Mouse (Mus musculus) olfactory bulb, adult 2 months (tissue): ENCODE results near the gene Inpp5d. TPM values are rescaled to one million over a fixed set of nuclear protein-coding genes. Genes with fewer than 3 reads are reported as not detected.

Experiments used
- H3K27ac ChIP-seq: fragments of 200-500 bp; 2 replicates; pipeline ENCODE4 v1.5.1; 2012; ENCODE audit warnings: low read depth, low read length; ENCODE audit not compliant: insufficient read depth
- H3K4me1 ChIP-seq: fragments of 200-500 bp; 2 replicates; pipeline ENCODE4 v1.6.1; 2012; ENCODE audit warnings: low read length; ENCODE audit not compliant: control insufficient read depth, insufficient read depth
- H3K4me3 ChIP-seq: fragments of 200-500 bp; 2 replicates; pipeline ENCODE4 v1.5.1; 2012; ENCODE audit warnings: mild to moderate bottlenecking, low read depth, low read length, moderate library complexity; ENCODE audit not compliant: insufficient read depth
- CTCF ChIP-seq: fragments of 200-500 bp; IDR thresholded peaks from 2 replicates; pipeline ENCODE4 v1.5.1; 2012; ENCODE audit warnings: low read depth, mild to moderate bottlenecking, low read length, moderate library complexity; ENCODE audit not compliant: insufficient read depth
- POLR2A ChIP-seq: fragments of 200-500 bp; IDR thresholded peaks from 2 replicates; pipeline ENCODE4 v1.6.1; 2012; ENCODE audit warnings: mild to moderate bottlenecking, low read depth, low read length, moderate library complexity; ENCODE audit not compliant: insufficient read depth
- WGBS: fragments of 180-500 bp; shearing (Covaris S2); methylation state at CpG from one replicate; pipeline ENCODE4 v1.1.7; 2018; 5-methylcytosine and 5-hydroxymethylcytosine counted together
- polyA plus RNA-seq: library from polyadenylated mRNA; stranded (reverse); fragments of >200 nt; gene quantifications from 2 replicates; pipeline ENCODE4 v1.2.4, GENCODE M21; 2012; ENCODE audit warnings: low replicate concordance; ENCODE audit not compliant: missing spikeins, insufficient read depth, insufficient read length

Inpp5d gene
- polyA plus RNA-seq, 1 experiment: not detected

GRCm38 (mm10) chr1:87594261-87594660 is 25.9 kb upstream of the Inpp5d start:
- WGBS: 15% methylated on average over 3 of the region's 3 CpGs
- Histone ChIP-seq H3K4me3 (no peak overlapping the region), H3K4me1 (peaks cover 10% of the 10 kb centered on the region), H3K27ac (peak overlapping the region; percentile 79)
- TF ChIP-seq CTCF: no peak
- no peak for TF ChIP-seq POLR2A

GRCm38 (mm10) chr1:87594671-87595070 is 25.4 kb upstream of the Inpp5d start:
- Histone ChIP-seq H3K4me3 (no peak overlapping the region), H3K4me1 (peaks cover 9% of the 10 kb centered on the region), H3K27ac (peak overlapping the region; percentile 56)
- 91% methylated on average over 10 of the region's 10 CpGs for WGBS
- TF ChIP-seq POLR2A (no peak), CTCF (no peak)

GRCm38 (mm10) chr1:87600533-87600932 is 19.6 kb upstream of the Inpp5d start:
- Histone ChIP-seq H3K27ac (no peak overlapping the region), H3K4me1 (no peaks in the 10 kb centered on the region), H3K4me3 (no peak overlapping the region)
- 79% methylated on average over 7 of the region's 7 CpGs for WGBS
- no peak for TF ChIP-seq CTCF

GRCm38 (mm10) chr1:87601801-87602200 is 18.3 kb upstream of the Inpp5d start:
- Histone ChIP-seq H3K4me1 (no peaks in the 10 kb centered on the region), H3K4me3 (no peak overlapping the region), H3K27ac (no peak overlapping the region)
- WGBS: 88% methylated on average over 2 of the region's 2 CpGs
- TF ChIP-seq CTCF (no peak), POLR2A (no peak)

GRCm38 (mm10) chr1:87603389-87603788 is 16.7 kb upstream of the Inpp5d start:
- 92% methylated on average over 5 of the region's 5 CpGs for WGBS
- Histone ChIP-seq H3K27ac (no peak overlapping the region), H3K4me1 (peaks cover 7% of the 10 kb centered on the region), H3K4me3 (no peak overlapping the region)
- TF ChIP-seq CTCF: no peak
- TF ChIP-seq POLR2A: no peak

- WGBS: 77% methylated on average over 2 of the region's 2 CpGs
- peaks cover 7% of the 10 kb centered on the region for H3K4me1 ChIP-seq
- no peak overlapping the region for H3K4me3 ChIP-seq
- TF ChIP-seq POLR2A (no peak), CTCF (no peak)
- no peak overlapping the region for H3K27ac ChIP-seq
These were observed 14.8 kb upstream of the Inpp5d start for GRCm38 (mm10) chr1:87605296-87605695.

GRCm38 (mm10) chr1:87607385-87608091 is 12.6 kb upstream of the Inpp5d start:
- Histone ChIP-seq H3K27ac (no peak overlapping the region), H3K4me3 (no peak overlapping the region), H3K4me1 (peaks cover 7% of the 10 kb centered on the region)
- WGBS: 45% methylated on average over 21 of the region's 21 CpGs
- TF ChIP-seq POLR2A (no peak), CTCF (no peak)

GRCm38 (mm10) chr1:87608416-87609046 is 11.6 kb upstream of the Inpp5d start:
- Histone ChIP-seq H3K27ac (no peak overlapping the region), H3K4me1 (peaks cover 7% of the 10 kb centered on the region), H3K4me3 (no peak overlapping the region)
- WGBS: 45% methylated on average over 7 of the region's 7 CpGs
- TF ChIP-seq POLR2A (no peak), CTCF (peak; percentile 39; the same call in 1 of the 2 replicates)

GRCm38 (mm10) chr1:87614576-87615295 is 5.4 kb upstream of the Inpp5d start:
- no peaks in the 10 kb centered on the region for H3K4me1 ChIP-seq
- TF ChIP-seq CTCF (no peak), POLR2A (no peak)
- H3K4me3 ChIP-seq: no peak overlapping the region
- no peak overlapping the region for H3K27ac ChIP-seq
- WGBS: 82% methylated on average over 2 of the region's 2 CpGs
